ENCODE assay signal across 8 mouse cellular contexts in the genomic region with DNA sequence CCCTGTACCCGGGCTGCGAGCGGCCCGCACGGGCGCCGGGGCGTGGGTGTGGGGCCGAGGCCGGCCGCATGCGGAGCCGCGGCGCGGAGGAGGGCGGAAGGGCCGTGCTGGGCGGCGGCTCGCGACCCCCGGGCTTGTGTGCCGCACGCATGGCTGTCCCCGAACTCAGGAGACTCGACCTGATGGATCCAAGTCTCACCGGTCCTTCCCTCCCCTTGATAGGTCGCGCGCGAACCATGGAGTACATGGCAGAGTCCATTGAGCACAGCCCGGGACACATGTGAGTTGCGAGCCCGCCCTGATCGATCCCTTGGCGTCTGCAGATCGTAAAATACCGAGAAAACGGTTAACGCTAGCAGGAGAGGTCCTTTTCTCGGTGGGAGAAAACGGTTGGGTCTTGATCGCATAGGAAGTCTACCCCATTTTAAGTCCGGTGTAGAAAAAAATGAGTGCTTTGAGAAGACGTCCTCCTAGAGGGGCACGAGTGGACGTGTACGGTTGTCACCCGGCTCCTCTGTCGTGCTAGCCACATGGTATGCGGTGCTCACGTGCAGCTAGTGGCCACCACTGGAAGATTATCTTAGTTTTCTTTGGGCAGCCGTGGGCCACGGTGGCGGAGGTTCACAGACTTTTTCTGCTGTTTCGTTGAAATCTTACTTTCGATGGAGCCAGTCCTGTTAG. TPM values are rescaled to one million over a fixed set of nuclear protein-coding genes. Genes with fewer than 3 reads are reported as not detected.
DNase-seq lines count a peak whose midpoint lies in the region; ATAC-seq and TF ChIP-seq lines count a peak whose summit lies in the region.

No protein-coding gene starts in this region.

- DNase-seq in thymus, adult 2 months: no peak
- no peak for DNase-seq in thymus, postnatal 36 days
- DNase-seq in cerebellum, adult 9-10 months: peak; percentile 48
- peak; percentile 19 to 23 for DNase-seq in frontal cortex, postnatal 14 days (ENCODE audit: low spot score in 2 of 2)
- peak; percentile 41 for DNase-seq in left cerebral cortex, postnatal 4 days
- DNase-seq in spleen, adult 2 months (ENCODE audit: low read depth in 1 of 2, low spot score in 2 of 2): peak in 1 of 2 experiments; percentile 11

- no peak for TF ChIP-seq POLR2A in thymus, adult 2 months (IDR thresholded peaks at IDR 0.05; ENCODE audit: control insufficient read depth, extremely low read depth, insufficient read depth, low read length, poor library complexity)
- TF ChIP-seq POLR2A in spleen, adult 2 months (IDR thresholded peaks at IDR 0.05; ENCODE audit: low read depth, low read length): no peak

- peaks cover 7% of the 10 kb centered on the region for H3K36me3 ChIP-seq in thymus, adult 2 months (ENCODE audit: control insufficient read depth, insufficient read depth, low read length)
- H3K36me3 ChIP-seq in spleen, adult 2 months (ENCODE audit: control insufficient read depth, insufficient read depth, low read length): peaks cover 4% of the 10 kb centered on the region; the same call in 1 of the 2 replicates

- under 1% methylated on average over 58 of the region's 58 CpGs for WGBS in thymus, adult 2 months
- 1% methylated on average over 57 of the region's 58 CpGs for WGBS in spleen, adult 2 months

- H3K27me3 ChIP-seq in thymus, adult 2 months (ENCODE audit: control insufficient read depth, insufficient read depth, low read length): no peaks in the 10 kb centered on the region
- no peaks in the 10 kb centered on the region for H3K27me3 ChIP-seq in spleen, adult 2 months (ENCODE audit: control insufficient read depth, insufficient read depth, low read length)

- peak; percentile 47 for ATAC-seq in inflammation-experienced regulatory T-cells, adult 6 months
- ATAC-seq in megakaryocyte-erythroid progenitor cell, adult 5-6 weeks (replicated peaks; ENCODE audit: low FRiP score, low TSS enrichment, poor library complexity, severe bottlenecking): peak; percentile 77

- H3K27ac ChIP-seq in thymus, adult 2 months (ENCODE audit: control insufficient read depth, insufficient read depth, low read length): peak overlapping the region; percentile 12; the same call in 1 of the 2 replicates
- H3K27ac ChIP-seq in spleen, adult 2 months (ENCODE audit: insufficient read depth, low read length): peak overlapping the region; percentile 72

- no peak for TF ChIP-seq CTCF in thymus, adult 2 months (IDR thresholded peaks at IDR 0.05; ENCODE audit: borderline replicate concordance, control insufficient read depth, extremely low read depth, insufficient read depth, low read length, poor library complexity)
- no peak for TF ChIP-seq CTCF in spleen, adult 2 months (IDR thresholded peaks at IDR 0.05; ENCODE audit: extremely low read depth, insufficient read depth, insufficient read length, insufficient replicate concordance)

- H3K4me1 ChIP-seq in thymus, adult 2 months (replicated peaks; ENCODE audit: control insufficient read depth, insufficient read depth, low read length): peaks cover 12% of the 10 kb centered on the region
- peaks cover 6% of the 10 kb centered on the region; the same call in 1 of the 2 replicates for H3K4me1 ChIP-seq in spleen, adult 2 months (ENCODE audit: control insufficient read depth, insufficient read depth, insufficient read length)

- intact Hi-C loops in left cerebral cortex, postnatal 4 days (cut with DNase I): no loop called here

- H3K4me3 ChIP-seq in thymus, adult 2 months (ENCODE audit: control insufficient read depth, insufficient read depth, low read length): peak overlapping the region; percentile 99
- H3K4me3 ChIP-seq in spleen, adult 2 months (ENCODE audit: extremely low read depth, insufficient read depth, insufficient read length): peak overlapping the region; percentile 87

RNA-seq across cellular contexts. Expression of a gene that starts 0.5 kb away (rescaled TPM):
- 57.6 and 65.3 TPM in 2 replicates for polyA plus RNA-seq in thymus, adult 2 months (2012; rRNA removed)
- 100 to 1,000 TPM; 125 to 133 (median 128) TPM for polyA plus RNA-seq in inflammation-experienced regulatory T-cells, adult 6 months (2017; shearing (Covaris generic))
- 10 to 100 TPM; 50.8 to 54.6 TPM for total RNA-seq in left cerebral cortex, postnatal 4 days (2021)
- total RNA-seq in megakaryocyte-erythroid progenitor cell, adult 5-6 weeks (2014; fragmentation: Nextera tagmentation): 117 and 118 TPM in 2 replicates
- 140 and 151 TPM in 2 replicates for total RNA-seq in megakaryocyte-erythroid progenitor cell, adult 5-6 weeks (2017)
- 29.5 and 30.8 TPM in 2 replicates for polyA plus RNA-seq in spleen, adult 2 months (2012; rRNA removed)

Comparison
In these comparisons a context has a peak if more than half of its experiments do, and no peak if none do; other contexts are left out.
1. DNase-seq: peak in cerebellum, adult 9-10 months (single experiment), frontal cortex, postnatal 14 days (2 of 2) and left cerebral cortex, postnatal 4 days (single experiment); none in thymus, adult 2 months (single experiment) and thymus, postnatal 36 days (0 of 2).